ENCODE assay signal across 16 mouse cellular contexts in genomic region chr1:73516441-73516840, GRCm38 (mm10).
DNase-seq lines count a peak whose midpoint lies in the region; ATAC-seq and TF ChIP-seq lines count a peak whose summit lies in the region.
"Had no signal": no experiment of that assay in that cellular context is flagged by ENCODE, and none has a peak within 500 bp of the region (broad histone marks: within the 10 kb centered on the region; RNA-seq: fewer than 3 reads in every experiment).

No protein-coding gene starts in this region.

- H3K4me3 ChIP-seq in gastrocnemius, adult 2 months = no peak overlapping the region
- H3K4me3 ChIP-seq: forebrain, embryonic 12.5 days; limb, embryonic 12.5 days; liver, embryonic 15.5 days had no signal

- ATAC-seq in megakaryocyte progenitor cell, adult 5-6 weeks (replicated peaks; ENCODE audit: poor library complexity) = no peak
- ATAC-seq: midbrain, embryonic 16.5 days had no signal

- intact Hi-C loops in gastrocnemius, adult 2 months (cut with DNase I) = no loop called here
- intact Hi-C loops in gastrocnemius, postnatal 14 days (cut with DNase I; ENCODE audit: low total_unique reads) = no loop called here
- intact Hi-C loops in heart, postnatal 25 days (cut with DNase I) = no loop called here

- TF ChIP-seq CTCF in gastrocnemius, adult 2 months (IDR thresholded peaks at IDR 0.05) = no peak

- H3K27ac ChIP-seq in gastrocnemius, adult 2 months = peak overlapping the region; percentile 67
- H3K27ac ChIP-seq: forebrain, embryonic 12.5 days; limb, embryonic 12.5 days; liver, embryonic 15.5 days had no signal

- peak; percentile 15 for DNase-seq in lung, postnatal 25 days (ENCODE audit: low spot score)
- no peak for DNase-seq in lung, postnatal 14 days
- DNase-seq in gastrocnemius, adult 2 months = peak; percentile 51
- peak; percentile 56 for DNase-seq in gastrocnemius, postnatal 14 days
- DNase-seq in heart, postnatal 25 days (ENCODE audit: low spot score) = peak; percentile 33
- DNase-seq in right cerebral cortex, adult 2 months (ENCODE audit: low spot score in 2 of 2) = no peak
- DNase-seq in right cerebral cortex, postnatal 25 days = no peak
- DNase-seq: cerebellum, postnatal 10 days; kidney, adult 18-20 months; kidney, postnatal 25 days; thymus, postnatal 4 days had no signal

Comparison
In these comparisons a context has a peak if more than half of its experiments do, and no peak if none do; other contexts are left out.
1. DNase-seq: peak in lung, postnatal 25 days (single experiment), gastrocnemius, adult 2 months (single experiment), gastrocnemius, postnatal 14 days (single experiment) and heart, postnatal 25 days (single experiment); none in lung, postnatal 14 days (single experiment), right cerebral cortex, adult 2 months (0 of 2) and right cerebral cortex, postnatal 25 days (single experiment).